Mouse (Mus musculus): Measurements from ENCODE around the gene Hist1h2bf. TPM values are rescaled to one million over a fixed set of nuclear protein-coding genes. Genes with fewer than 3 reads are reported as not detected.
"Not testable (repeated sequence)": the region's sequence is repeated elsewhere in the genome, so short reads cannot be mapped to it uniquely, and the experiment has no call there.

Gene Hist1h2bf
- polyA plus RNA-seq, 1 experiment from 2014 or later: 4.1 TPM

- Histone ChIP-seq H3K4me2 (ENCODE audit: low read depth, low read length) (peak overlapping the region; percentile 97), H3K9ac (ENCODE audit: low read depth, low read length) (peak overlapping the region; percentile 87), H3K4me3 (ENCODE audit: low read depth, low read length) (peak overlapping the region; percentile 58), H3K27ac (replicated peaks; ENCODE audit: low read depth, low read length) (peak overlapping the region; percentile 98), H3K4me1 (ENCODE audit: control insufficient read depth, insufficient read depth, low read length) (peaks cover 14% of the 10 kb centered on the region; the same call in 1 of the 2 replicates), H3K36me3 (ENCODE audit: control insufficient read depth, insufficient read depth, low read length) (no peaks in the 10 kb centered on the region), H3K27me3 (replicated peaks; ENCODE audit: control insufficient read depth, insufficient read depth, low read length) (no peaks in the 10 kb centered on the region), H3K9me3 (ENCODE audit: control insufficient read depth, low read length) (no peaks in the 10 kb centered on the region)
- 0% methylated on average over 49 of the region's 54 CpGs for WGBS
- peak; percentile 89 for ATAC-seq (ENCODE audit: low read depth)
- DNase-seq (ENCODE audit: low spot score): peak; percentile 96
These were observed 18.8 kb downstream of the Hist1h2bf start for GRCm38 (mm10) chr13:23554925-23555838.

- H3K27ac ChIP-seq (replicated peaks; ENCODE audit: low read depth, low read length): peak overlapping the region; percentile 98
- no peak for DNase-seq (ENCODE audit: low spot score)
- no peaks in the 10 kb centered on the region for H3K27me3 ChIP-seq (replicated peaks; ENCODE audit: control insufficient read depth, insufficient read depth, low read length)
- peak overlapping the region; percentile 58 for H3K4me3 ChIP-seq (ENCODE audit: low read depth, low read length)
- H3K36me3 ChIP-seq (ENCODE audit: control insufficient read depth, insufficient read depth, low read length): no peaks in the 10 kb centered on the region
- H3K4me1 ChIP-seq (ENCODE audit: control insufficient read depth, insufficient read depth, low read length): peaks cover 14% of the 10 kb centered on the region; the same call in 1 of the 2 replicates
- H3K9me3 ChIP-seq (ENCODE audit: control insufficient read depth, low read length): no peaks in the 10 kb centered on the region
- ATAC-seq (ENCODE audit: low read depth): no peak
- H3K9ac ChIP-seq (ENCODE audit: low read depth, low read length): peak overlapping the region; percentile 87
- 20% methylated on average over 9 of the region's 9 CpGs for WGBS
- H3K4me2 ChIP-seq (ENCODE audit: low read depth, low read length): peak overlapping the region; percentile 97
These were observed 19.6 kb downstream of the Hist1h2bf start for GRCm38 (mm10) chr13:23554393-23554792.

GRCm38 (mm10) chr13:23552962-23553361, 21.0 kb downstream of the Hist1h2bf start, which contains the start of gene Hist1h1d:
Gene Hist1h1d, plus strand, starts transcription at chr13:23553262.
- no peak for DNase-seq (ENCODE audit: low spot score)
- no peaks in the 10 kb centered on the region for H3K27me3 ChIP-seq (replicated peaks; ENCODE audit: control insufficient read depth, insufficient read depth, low read length)
- peak within 1 kb of the TSS; percentile 97 for H3K4me2 ChIP-seq (ENCODE audit: low read depth, low read length)
- peak within 1 kb of the TSS; percentile 87; the same call in 1 of the 2 replicates for H3K9ac ChIP-seq (ENCODE audit: low read depth, low read length)
- peak within 1 kb of the TSS; percentile 98 for H3K27ac ChIP-seq (replicated peaks; ENCODE audit: low read depth, low read length)
- ATAC-seq (ENCODE audit: low read depth): no peak
- peaks cover 14% of the 10 kb centered on the region; the same call in 1 of the 2 replicates for H3K4me1 ChIP-seq (ENCODE audit: control insufficient read depth, insufficient read depth, low read length)
- H3K9me3 ChIP-seq (ENCODE audit: control insufficient read depth, low read length): no peaks in the 10 kb centered on the region
- peak within 1 kb of the TSS; percentile 58; the same call in 1 of the 2 replicates for H3K4me3 ChIP-seq (ENCODE audit: low read depth, low read length)
- no peaks in the 10 kb centered on the region for H3K36me3 ChIP-seq (ENCODE audit: control insufficient read depth, insufficient read depth, low read length)

- WGBS: 47% methylated on average over 8 of the region's 8 CpGs
- DNase-seq (ENCODE audit: low spot score) (no peak), ATAC-seq (ENCODE audit: low read depth) (no peak)
- Histone ChIP-seq H3K4me2 (ENCODE audit: low read depth, low read length) (peak overlapping the region; percentile 64), H3K9me3 (ENCODE audit: control insufficient read depth, low read length) (no peaks in the 10 kb centered on the region), H3K9ac (ENCODE audit: low read depth, low read length) (peak overlapping the region; percentile 70; the same call in 1 of the 2 replicates), H3K4me3 (ENCODE audit: low read depth, low read length) (peak overlapping the region; percentile 47), H3K36me3 (ENCODE audit: control insufficient read depth, insufficient read depth, low read length) (no peaks in the 10 kb centered on the region), H3K27me3 (replicated peaks; ENCODE audit: control insufficient read depth, insufficient read depth, low read length) (no peaks in the 10 kb centered on the region), H3K4me1 (ENCODE audit: control insufficient read depth, insufficient read depth, low read length) (peaks cover 14% of the 10 kb centered on the region; the same call in 1 of the 2 replicates), H3K27ac (replicated peaks; ENCODE audit: low read depth, low read length) (peak overlapping the region; percentile 93)
These were observed 21.8 kb downstream of the Hist1h2bf start for GRCm38 (mm10) chr13:23551931-23552914.

- peak; percentile 84 for ATAC-seq (ENCODE audit: low read depth)
- H3K9ac ChIP-seq (ENCODE audit: low read depth, low read length): peak within 1 kb of the TSS; percentile 70
- peak within 1 kb of the TSS; percentile 47 for H3K4me3 ChIP-seq (ENCODE audit: low read depth, low read length)
- peak within 1 kb of the TSS; percentile 64 for H3K4me2 ChIP-seq (ENCODE audit: low read depth, low read length)
- not testable (repeated sequence) for H3K27me3 ChIP-seq (replicated peaks; ENCODE audit: control insufficient read depth, insufficient read depth, low read length); H3K36me3 ChIP-seq (ENCODE audit: control insufficient read depth, insufficient read depth, low read length); H3K9me3 ChIP-seq (ENCODE audit: control insufficient read depth, low read length)
- peak; percentile 98 for DNase-seq (ENCODE audit: low spot score)
- peaks cover 12% of the 10 kb centered on the region; the same call in 1 of the 2 replicates for H3K4me1 ChIP-seq (ENCODE audit: control insufficient read depth, insufficient read depth, low read length)
- under 1% methylated on average over 34 of the region's 47 CpGs for WGBS
- peak within 1 kb of the TSS; percentile 93 for H3K27ac ChIP-seq (replicated peaks; ENCODE audit: low read depth, low read length)
These were observed 22.7 kb downstream of the Hist1h2bf start, which contains the start of gene Hist1h4f for GRCm38 (mm10) chr13:23551146-23551834. Gene Hist1h4f, minus strand, starts transcription at chr13:23551648.

- H3K9me3 ChIP-seq (ENCODE audit: control insufficient read depth, low read length): no peaks in the 10 kb centered on the region
- peak overlapping the region; percentile 70 for H3K9ac ChIP-seq (ENCODE audit: low read depth, low read length)
- no peak for DNase-seq (ENCODE audit: low spot score)
- H3K4me2 ChIP-seq (ENCODE audit: low read depth, low read length): peak overlapping the region; percentile 64
- H3K27ac ChIP-seq (replicated peaks; ENCODE audit: low read depth, low read length): peak overlapping the region; percentile 93
- ATAC-seq (ENCODE audit: low read depth): no peak
- no peaks in the 10 kb centered on the region for H3K27me3 ChIP-seq (replicated peaks; ENCODE audit: control insufficient read depth, insufficient read depth, low read length)
- no peaks in the 10 kb centered on the region for H3K36me3 ChIP-seq (ENCODE audit: control insufficient read depth, insufficient read depth, low read length)
- WGBS: 8% methylated on average over 3 of the region's 3 CpGs
- peak overlapping the region; percentile 47 for H3K4me3 ChIP-seq (ENCODE audit: low read depth, low read length)
- H3K4me1 ChIP-seq (ENCODE audit: control insufficient read depth, insufficient read depth, low read length): peaks cover 12% of the 10 kb centered on the region; the same call in 1 of the 2 replicates
These were observed 23.2 kb downstream of the Hist1h2bf start for GRCm38 (mm10) chr13:23550761-23551145.

- WGBS: 74% methylated on average over 5 of the region's 5 CpGs
These were observed 27.3 kb downstream of the Hist1h2bf start for GRCm38 (mm10) chr13:23546694-23547093.

More at GRCm38 (mm10) chr13:23546694-23547093, 27.3 kb downstream of the Hist1h2bf start:
- DNase-seq (ENCODE audit: low spot score) (no peak), ATAC-seq (ENCODE audit: low read depth) (no peak)
- Histone ChIP-seq H3K4me3 (ENCODE audit: low read depth, low read length) (no peak overlapping the region), H3K9ac (ENCODE audit: low read depth, low read length) (no peak overlapping the region), H3K27ac (replicated peaks; ENCODE audit: low read depth, low read length) (no peak overlapping the region), H3K36me3 (ENCODE audit: control insufficient read depth, insufficient read depth, low read length) (no peaks in the 10 kb centered on the region), H3K4me2 (ENCODE audit: low read depth, low read length) (no peak overlapping the region), H3K4me1 (ENCODE audit: control insufficient read depth, insufficient read depth, low read length) (peaks cover 7% of the 10 kb centered on the region; the same call in 1 of the 2 replicates), H3K9me3 (ENCODE audit: control insufficient read depth, low read length) (no peaks in the 10 kb centered on the region), H3K27me3 (replicated peaks; ENCODE audit: control insufficient read depth, insufficient read depth, low read length) (no peaks in the 10 kb centered on the region)
